Mouse (Mus musculus) cerebellum, adult 9-11 months (tissue): ENCODE measurements around the gene Hpse2.
"Not testable (repeated sequence)": the region's sequence is repeated elsewhere in the genome, so short reads cannot be mapped to it uniquely, and the experiment has no call there.

Source experiments
- DNase-seq: peaks from one replicate; pipeline ENCODE4 v3.0.0; 2022

Hpse2 gene

GRCm38 (mm10) chr19:43388017-43388904 lies at the start of gene Hpse2:
TSS of gene Hpse2 (minus strand) at chr19:43388355.
- no peak for DNase-seq

GRCm38 (mm10) chr19:43427446-43428224 lies 39.5 kb upstream of the Hpse2 start:
- DNase-seq: no peak

GRCm38 (mm10) chr19:43424082-43424481 lies 35.9 kb upstream of the Hpse2 start:
- no peak for DNase-seq

- no peak for DNase-seq
These were observed 32.4 kb upstream of the Hpse2 start for GRCm38 (mm10) chr19:43420506-43420905.

- no peak for DNase-seq
These were observed 27.4 kb upstream of the Hpse2 start for GRCm38 (mm10) chr19:43415565-43415964.

GRCm38 (mm10) chr19:43407181-43407580 lies 19.0 kb upstream of the Hpse2 start:
- DNase-seq: no peak

- DNase-seq: peak; percentile 22
These were observed 8.2 kb upstream of the Hpse2 start for GRCm38 (mm10) chr19:43396327-43396726.

GRCm38 (mm10) chr19:43387071-43387770 lies 934 bp downstream of the Hpse2 start:
- DNase-seq: no peak

- no peak for DNase-seq
These were observed 1.9 kb downstream of the Hpse2 start for GRCm38 (mm10) chr19:43386041-43386952.

- DNase-seq: no peak
These were observed 2.7 kb downstream of the Hpse2 start for GRCm38 (mm10) chr19:43385451-43385850.

GRCm38 (mm10) chr19:43384978-43385431 lies 3.1 kb downstream of the Hpse2 start:
- DNase-seq: no peak

GRCm38 (mm10) chr19:43384346-43384977 lies 3.7 kb downstream of the Hpse2 start:
- DNase-seq: no peak

GRCm38 (mm10) chr19:43358830-43359229 lies 29.3 kb downstream of the Hpse2 start:
- DNase-seq: no peak

- DNase-seq: no peak
These were observed 77.0 kb downstream of the Hpse2 start for GRCm38 (mm10) chr19:43311125-43311524.

GRCm38 (mm10) chr19:43306756-43307155 lies 81.4 kb downstream of the Hpse2 start:
- no peak for DNase-seq

GRCm38 (mm10) chr19:43281336-43281735 lies 106.8 kb downstream of the Hpse2 start:
- not testable (repeated sequence) for DNase-seq

GRCm38 (mm10) chr19:43243993-43244392 lies 144.2 kb downstream of the Hpse2 start:
- no peak for DNase-seq

GRCm38 (mm10) chr19:43231711-43232110 lies 156.4 kb downstream of the Hpse2 start:
- DNase-seq: no peak

- no peak for DNase-seq
These were observed 194.6 kb downstream of the Hpse2 start for GRCm38 (mm10) chr19:43193562-43193961.

GRCm38 (mm10) chr19:43175437-43175965 lies 212.7 kb downstream of the Hpse2 start:
- no peak for DNase-seq

GRCm38 (mm10) chr19:43174812-43175211 lies 213.3 kb downstream of the Hpse2 start:
- DNase-seq: no peak
